Mouse (Mus musculus) layer of hippocampus, postnatal 25 days (tissue): ENCODE results near the gene Ifnab. TPM values are rescaled to one million over a fixed set of nuclear protein-coding genes. Genes with fewer than 3 reads are reported as not detected.

Experiments used
- DNase-seq, 2 experiments: peaks; one replicate each; pipeline ENCODE4 v3.0.0; 2022; ENCODE audit warnings: mixed read lengths in 2 of 2, low spot score in 1 of 2; ENCODE audit errors: extremely low spot score in 1 of 2
- total RNA-seq, 2 experiments: library from RNA; stranded (reverse); gene quantifications; 2 replicates each; pipeline ENCODE4 v1.2.3; 2021

Ifnab gene
- not detected for total RNA-seq

DNA sequence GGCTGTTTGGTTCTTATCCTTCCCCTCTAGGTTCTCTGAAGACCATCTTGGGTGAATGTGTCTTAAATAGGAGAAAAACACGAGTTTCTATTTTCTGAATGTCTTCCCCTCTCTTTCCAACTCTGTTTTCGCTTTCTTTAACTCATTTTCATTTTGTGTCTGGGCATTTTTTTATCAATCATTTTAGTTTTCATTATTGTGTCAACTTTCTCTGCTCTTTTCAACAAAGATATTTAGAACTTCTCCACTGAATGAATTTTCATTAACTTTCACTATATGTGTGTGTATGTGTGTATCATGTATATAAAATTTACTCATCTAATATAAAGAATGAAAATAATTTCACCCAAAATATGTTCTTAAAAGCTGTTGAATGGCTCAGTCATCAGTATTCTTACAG, at the start of gene Ifnab:
TSS of gene Ifnab (minus strand) at position 101 of the 400 bp plus-strand sequence.
- no peak for DNase-seq

DNA sequence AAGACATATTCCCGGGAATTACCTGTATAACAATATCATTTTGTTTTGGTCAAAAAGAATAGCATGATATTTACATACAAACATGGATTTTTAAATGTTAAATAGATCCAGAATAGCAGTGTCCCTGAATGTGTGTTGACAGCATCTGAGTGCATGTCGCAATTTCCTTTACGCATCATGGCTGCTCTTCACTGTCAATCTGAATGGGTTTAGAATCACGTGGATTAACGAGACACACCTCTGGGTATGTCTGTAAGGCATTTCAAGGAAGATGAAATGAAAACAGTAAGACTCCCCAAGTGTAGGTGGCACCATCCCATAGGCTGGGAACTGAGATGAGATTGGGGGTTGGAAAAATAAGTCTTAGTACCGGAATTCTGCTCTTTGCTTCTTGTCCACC, 47.9 kb upstream of the Ifnab start:
- no peak for DNase-seq

DNA sequence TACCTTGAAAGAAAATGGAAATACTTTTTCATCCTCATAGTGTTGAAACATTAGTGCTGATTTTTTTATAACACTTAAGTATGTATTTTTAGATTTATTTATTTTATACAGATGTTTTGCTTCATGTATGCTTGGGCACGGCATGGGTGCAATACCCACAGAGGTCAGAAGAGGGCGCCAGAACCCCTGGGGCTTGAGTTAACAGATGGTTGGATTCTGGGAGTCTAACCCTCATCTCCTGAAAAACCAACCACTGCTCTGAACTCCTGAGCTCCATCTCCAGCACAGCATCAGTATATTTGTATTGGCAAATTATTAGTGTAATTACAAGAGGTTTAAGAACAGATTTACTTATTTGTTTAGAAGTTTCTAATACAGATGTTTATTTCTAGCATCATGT, 47.3 kb upstream of the Ifnab start:
- DNase-seq: peak; percentile 36 to 76

DNA sequence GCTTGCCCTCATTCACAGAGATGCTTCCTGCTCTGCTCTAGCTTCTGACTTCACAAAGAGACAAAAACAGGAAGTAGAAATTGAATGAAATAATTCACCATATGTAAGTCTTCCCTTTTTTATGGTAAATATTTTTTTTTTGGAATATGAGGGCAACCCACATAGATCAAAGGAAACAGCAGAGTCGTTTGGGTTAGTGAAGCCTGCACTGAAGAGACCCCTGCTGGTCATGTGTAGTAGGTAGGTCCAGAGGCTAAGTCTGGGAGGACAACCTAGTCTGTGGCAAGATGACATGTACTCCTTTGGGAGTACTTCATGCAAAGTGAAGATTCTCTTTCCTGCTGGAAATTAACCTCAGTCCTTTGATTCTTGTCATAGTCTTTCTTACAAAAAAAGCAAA, 36.2 kb upstream of the Ifnab start:
- peak in 1 of 2 experiments; percentile 9 for DNase-seq

DNA sequence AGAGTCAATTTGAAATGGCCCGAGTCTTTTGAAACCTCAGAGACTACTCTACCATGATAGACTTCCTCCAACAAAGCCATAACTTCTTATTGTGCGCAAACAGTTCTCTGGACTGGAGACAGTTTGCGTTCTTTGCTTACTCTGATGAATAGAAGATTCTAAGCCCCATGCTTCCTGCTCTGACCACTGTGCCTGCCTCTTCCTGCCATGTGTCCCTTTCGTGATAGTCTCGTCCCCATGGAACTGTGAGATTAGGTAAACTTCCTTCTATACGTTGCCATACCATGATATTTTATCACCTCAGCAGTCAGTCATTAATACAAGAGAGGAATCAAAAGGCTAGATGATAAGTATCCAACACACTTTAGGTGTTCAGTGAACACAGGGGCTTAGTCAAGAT, 35.6 kb upstream of the Ifnab start:
- DNase-seq: no peak

DNA sequence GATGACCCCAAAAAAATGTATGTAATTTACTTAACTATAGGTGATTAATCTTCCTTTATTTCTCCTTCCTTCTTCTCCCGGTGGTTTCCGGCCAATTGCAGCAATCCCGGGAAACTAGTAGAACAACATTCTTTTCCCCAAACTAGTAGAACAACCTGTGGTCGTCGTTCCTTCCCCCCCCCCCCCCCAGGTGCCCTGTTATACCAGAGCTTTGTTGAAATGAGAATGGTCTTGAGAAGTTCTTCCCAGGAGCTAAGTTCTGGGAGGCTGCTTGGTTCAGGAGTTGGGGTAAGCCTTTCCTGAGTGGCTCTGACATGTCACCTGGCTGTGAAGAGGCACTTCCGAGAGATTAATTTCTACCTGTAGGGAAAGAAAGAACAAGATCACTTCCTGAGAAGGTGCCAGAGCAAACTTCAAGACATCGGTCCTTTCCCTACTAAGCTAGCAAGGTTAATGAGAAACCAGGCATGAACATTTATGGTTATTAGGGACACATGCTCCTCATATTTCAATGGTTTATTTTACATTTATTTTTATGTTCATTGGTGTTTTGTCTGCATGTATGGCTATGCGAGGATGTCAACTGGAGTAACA, 32.4 kb upstream of the Ifnab start:
- DNase-seq: no peak

DNA sequence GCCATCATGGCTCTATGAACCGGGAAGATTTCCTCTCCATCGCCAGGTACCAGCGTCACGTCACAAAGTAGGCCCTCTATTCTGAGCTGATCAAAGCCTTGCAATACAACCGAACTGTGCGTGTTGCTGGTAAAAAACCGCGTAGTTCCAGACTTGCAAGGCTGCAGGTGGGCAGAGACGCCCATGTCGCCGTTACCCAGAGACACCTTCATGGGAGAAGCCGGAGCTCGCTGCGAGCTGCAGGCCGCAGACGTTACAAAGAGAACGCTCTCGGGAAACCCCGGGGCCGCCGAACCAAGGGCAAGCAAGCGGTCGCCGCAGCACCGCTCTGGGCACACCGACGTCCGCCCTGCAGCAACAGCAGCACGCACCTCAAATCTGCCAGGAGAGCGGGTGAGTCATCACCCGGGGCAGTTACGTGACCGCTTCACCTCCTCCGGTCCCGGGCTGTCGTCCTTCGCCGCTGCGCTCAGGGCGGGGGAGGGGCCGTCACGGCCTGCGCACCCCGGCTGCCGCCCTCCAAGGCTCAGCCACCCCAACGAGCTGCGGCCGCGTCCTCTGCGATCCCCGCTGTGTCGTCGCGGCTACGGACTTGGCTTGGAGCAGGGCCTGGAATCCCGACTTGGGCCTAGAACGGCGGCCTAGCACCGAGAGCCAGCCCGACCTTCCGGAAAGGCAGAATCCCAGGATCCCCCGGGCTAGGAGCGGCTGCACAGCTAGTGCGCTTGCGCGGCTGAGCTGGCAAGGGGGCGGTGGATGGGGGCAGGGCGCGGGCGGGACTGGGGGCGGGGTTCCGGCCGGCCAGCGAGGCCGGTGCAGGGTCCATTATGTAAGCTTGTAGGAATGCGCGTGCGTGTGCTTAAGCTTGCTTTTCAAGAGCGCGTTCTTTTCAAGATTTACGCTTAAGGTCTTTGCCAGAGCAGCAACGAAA, 30.9 kb upstream of the Ifnab start, which contains the start of the genes Gm26566 and Klhl9:
TSS of gene Gm26566 (plus strand) at position 15 of the 931 bp plus-strand sequence.
TSS of gene Klhl9 (minus strand) at position 675 of the 931 bp plus-strand sequence.
- DNase-seq: peak; percentile 83 to 89

DNA sequence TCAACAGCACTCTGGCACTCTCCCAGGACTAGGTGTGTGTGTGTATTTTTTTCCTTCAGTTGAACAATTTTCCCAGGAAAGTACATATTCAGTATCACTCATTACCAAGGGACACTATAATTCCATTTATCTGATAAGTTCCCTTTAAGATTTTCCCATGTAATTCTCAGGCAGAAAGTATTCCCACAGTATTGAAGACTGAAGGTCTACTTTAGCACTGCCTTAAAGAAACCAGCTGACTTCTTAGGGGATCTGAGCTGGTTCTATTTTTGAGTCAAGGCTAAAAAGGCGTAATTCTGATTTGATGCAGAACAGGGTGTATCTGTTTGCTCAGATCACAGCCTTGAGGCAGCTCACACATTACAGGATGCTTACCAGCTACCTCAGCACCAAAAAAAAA, 27.6 kb upstream of the Ifnab start:
- no peak for DNase-seq

DNA sequence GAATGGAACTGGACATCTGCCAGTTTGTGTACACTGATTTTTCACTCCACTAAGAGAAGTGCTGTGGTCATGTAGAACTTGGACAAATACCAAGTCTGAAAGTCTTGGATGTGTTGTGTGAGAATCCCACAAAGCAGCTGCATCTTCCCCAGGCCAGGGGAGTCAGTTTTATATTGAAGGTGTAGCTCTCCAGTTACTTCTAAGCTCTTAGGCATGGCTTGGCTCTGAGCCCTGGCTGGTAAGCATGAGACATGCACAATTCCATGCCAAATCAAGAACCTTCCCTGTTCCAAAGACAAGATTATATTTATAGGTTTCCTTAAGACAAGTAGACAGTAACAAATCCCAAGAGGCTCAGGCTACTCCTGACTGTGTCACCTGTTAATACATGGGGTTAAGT, 23.9 kb upstream of the Ifnab start:
- DNase-seq: no peak

DNA sequence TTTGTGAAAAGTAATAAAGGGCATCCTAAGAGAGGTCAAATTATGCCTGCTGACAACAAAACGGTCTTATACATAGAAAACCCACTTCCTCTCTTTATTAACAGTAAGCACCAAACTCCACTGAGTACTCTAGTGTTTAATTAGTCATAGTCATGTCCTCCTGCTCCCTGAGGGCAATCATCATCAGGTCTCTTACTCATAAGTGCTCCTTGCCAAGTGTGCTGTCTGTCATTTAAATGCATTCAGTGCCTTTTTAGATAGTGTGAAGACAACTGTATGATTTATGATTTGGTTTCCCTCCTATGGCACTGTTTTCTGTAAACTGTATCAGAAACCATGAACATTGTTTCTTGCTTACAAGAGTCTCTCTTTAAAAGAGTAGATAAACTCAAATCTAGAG, 23.1 kb upstream of the Ifnab start:
- no peak for DNase-seq

DNA sequence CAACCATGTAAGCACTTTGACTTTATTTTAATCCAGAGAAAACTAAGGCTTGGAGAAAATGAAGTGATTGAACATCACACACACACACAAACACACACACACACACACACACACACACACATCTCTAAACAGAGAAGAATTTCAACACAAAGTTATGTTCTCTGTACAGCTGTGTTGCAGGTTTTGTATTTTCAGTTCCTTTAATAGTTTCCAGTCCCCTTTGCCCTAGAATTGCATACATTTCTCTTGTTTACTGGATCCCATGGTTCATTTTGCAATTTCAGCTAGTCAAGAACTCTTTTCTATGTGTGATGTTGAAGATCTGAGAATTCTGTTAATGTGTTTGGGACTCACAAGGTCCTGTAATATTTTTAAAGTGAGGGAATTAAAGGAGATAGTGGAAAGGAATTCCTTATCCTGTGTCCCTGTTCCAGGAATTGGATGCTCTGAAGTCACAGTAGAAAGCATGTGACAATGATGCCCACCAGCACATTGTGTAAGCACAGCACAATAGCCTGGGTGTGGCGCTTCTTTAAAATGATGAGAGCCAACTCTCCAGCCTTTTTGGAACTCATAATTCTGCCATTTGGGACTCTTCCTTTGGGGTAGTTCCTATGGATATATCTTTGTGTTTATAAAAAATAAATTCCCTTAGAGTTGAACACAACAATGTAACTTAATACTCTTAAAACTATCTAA, 16.1 kb upstream of the Ifnab start:
- DNase-seq: no peak

DNA sequence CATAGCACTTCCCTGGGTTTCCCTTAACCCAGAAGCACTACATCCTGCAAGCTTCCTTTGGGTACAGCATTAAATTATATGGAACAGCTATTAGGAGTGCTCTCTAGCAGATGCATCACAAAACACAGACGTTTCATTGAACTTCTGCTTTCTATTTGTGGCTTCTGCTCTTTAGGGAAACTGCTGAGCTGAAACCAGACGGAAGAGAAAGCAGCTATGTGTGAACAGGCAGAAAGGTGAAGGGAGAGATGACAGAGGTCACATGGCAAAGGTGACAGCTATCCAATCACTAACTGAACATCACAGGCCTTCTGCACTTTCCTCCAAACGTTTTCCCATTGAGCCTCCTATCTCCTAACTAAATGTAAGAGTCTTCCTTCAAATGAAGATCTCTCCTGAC, 14.8 kb upstream of the Ifnab start:
- no peak for DNase-seq

DNA sequence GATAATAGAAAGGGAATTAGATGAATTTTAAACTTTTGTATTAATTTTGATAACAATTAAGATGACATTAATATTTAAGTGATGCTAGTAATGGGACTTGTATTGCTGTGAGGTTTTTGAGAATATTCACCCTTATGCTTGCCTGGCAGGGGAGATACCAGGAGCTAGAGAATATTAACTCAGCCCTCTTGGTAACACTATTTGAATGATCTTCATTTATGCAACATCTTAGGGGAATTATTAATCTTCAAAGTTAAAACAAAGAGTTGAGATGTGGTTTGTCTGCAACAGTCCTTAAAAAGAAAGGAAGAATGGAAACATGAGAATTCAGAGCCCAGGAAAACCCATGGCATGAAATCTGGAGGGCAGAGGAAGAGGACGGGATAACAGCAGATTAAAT, 8.1 kb upstream of the Ifnab start:
- no peak for DNase-seq

DNA sequence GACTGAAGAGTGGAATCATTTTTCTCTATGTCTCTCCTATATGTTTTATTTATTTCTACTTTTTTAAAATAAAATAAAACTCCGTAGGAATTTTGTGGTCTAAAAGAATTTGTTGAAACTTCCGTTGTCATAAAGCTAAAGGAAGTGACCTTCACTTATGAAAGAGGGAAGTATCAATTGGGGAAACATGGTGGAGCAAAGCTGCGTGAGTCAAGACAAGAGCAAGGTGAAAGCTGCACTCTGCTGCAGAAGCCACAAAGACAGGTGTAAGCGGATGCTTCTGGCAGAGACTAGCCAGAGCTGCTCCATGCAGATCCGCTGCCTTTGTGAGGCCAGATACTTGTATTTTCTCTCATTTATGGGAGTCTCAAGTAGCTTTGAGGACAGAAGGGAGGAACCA, 7.6 kb upstream of the Ifnab start:
- no peak for DNase-seq

DNA sequence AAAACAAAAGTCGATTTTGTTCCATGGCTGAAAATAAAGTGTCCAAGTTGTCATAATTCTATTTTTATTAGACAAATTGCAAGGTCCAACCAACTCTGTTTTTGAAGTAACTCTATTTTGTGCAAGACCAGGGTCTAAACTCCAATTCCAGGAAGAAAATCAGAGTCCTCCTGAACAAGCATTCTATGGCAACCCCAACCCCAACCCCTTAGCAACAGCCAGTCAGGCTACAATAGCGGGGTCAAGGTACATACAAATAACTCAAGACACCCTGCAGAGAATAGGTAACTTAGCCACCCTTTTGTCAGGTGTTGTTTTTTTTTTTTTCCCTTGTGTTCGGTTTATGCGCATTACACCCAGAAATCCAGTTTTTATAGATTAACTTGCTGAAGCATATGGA, 6.6 kb upstream of the Ifnab start:
- DNase-seq: no peak

DNA sequence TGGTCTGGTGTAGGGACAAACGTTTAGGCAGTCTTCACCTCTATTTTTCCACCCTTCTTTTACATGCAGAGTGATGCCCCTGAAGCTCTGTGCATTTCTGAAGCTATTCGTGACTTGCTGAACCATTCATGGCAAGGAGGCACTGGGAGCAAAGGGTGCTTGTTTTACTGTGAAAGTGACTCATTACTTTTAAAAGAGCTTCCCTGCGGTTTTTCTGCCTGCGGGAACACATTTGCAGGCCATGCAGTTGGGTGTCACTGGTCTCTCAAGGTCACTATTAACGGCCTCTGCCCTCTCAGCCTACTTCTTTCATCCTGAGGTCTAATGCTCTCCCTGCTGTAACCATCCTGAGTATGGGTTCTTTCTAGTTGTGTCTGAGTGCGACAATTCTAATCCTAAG, 5.9 kb upstream of the Ifnab start:
- no peak for DNase-seq

DNA sequence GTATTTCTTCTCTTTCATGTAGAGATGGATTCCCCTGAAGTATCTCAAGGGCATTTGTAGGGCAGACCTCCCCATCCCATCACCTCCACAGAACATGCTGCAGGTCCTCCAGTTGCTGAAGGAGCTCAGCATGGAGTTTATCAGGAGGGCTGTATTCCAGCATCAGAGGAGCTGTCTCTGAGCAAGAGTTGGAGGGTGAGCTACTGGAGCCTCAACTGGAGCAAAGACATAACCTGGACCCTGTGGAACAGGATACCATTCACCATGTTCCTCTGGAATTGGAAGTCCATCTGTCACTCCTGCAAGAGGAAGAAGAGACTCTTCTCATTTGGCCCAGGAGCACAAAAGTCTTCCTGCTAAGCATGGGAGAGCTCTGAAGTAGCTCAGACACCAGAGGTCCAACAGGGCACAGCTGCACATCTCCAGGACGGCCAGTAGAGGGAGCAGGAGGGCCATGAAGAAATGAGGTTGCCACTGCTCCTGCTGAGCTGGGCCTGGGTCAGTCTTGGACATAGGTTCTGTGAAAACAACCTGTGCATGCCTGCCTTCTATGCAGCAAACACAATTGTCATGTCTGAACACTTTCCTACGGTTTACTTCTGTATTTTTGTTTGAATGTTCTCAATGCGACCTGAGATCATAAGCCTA, 5.2 kb upstream of the Ifnab start:
- DNase-seq: peak; percentile 65 to 81

DNA sequence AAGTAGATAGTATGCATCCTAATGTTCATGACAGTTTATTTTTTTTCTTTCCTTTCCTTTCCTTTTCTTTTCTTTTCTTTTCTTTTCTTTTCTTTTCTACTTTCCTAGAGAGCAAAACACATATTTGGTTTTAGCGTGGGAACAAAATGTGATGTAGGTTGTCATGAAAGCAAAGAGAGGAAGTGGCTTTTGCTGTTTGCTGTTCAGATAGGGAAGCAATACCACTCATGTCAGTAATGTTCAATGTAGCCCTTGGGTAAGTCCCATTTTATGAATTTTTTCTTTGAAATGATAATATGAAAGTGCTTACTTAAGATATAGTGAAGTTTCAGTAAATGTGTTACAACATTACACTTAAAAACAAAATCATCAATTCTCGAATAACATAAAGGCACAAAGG, 2.2 kb upstream of the Ifnab start:
- DNase-seq: no peak

DNA sequence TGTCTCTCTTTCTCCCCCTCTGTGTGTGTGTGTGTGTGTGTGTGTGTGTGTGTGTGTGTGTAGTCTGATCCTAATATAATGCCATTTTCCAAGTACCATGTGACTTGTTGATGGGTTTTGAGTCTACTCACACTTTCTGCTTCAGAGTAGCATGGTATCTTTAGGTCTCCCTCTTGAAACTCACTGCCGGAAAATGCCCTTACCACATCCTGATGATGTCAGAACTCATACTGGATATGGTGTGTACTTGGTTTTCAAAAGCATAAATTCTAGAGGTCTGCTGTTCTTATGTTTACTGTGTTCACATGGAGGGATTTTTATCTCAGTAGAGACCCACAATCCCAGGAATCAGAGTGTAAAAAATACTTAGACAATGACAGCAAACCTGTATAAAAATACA, 1.4 kb upstream of the Ifnab start:
- DNase-seq: no peak

DNA sequence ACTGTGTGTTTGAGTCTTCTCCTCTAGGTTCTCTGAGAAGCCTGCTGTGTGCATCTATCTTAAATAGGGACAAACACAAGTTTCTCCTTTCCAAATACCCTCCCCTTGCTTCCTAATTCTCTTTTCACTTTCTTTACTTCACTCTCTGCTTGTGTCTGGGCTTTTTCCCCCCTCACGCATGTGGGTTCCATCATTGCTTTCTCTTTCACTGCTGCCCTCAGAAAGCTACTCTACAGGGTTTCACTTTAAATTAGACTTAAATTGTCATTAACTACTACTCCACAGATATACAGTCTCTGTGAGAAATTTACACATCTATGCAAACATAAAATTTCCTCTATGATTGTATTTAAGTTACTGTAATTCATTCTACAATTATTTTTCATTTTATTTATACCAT, 7.3 kb downstream of the Ifnab start, which contains the start of gene Ifna2:
TSS of gene Ifna2 (minus strand) at position 101 of the 400 bp plus-strand sequence.
- DNase-seq: no peak

DNA sequence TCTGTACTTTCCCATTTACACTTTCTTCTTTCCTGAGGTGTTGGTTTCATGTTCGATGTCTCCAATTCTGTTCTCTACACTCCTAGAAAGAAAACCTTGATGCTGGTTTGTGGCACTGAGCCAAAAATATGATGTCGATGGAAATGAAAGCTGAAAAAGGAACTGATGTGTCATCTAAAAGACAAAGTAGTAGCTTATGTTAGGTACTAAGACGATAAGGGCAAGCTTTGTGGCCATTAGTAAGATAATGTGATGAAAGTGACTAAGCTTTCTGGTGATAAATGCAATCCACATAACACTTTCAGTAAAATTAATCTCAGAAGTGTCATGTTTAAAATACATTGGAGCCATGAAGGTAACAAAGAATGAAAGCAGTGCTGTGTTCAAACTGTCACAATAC, 9.8 kb downstream of the Ifnab start:
- no peak for DNase-seq
